Mouse (Mus musculus) kidney, adult 2 months (tissue): ENCODE results near the gene Csnk2a1. TPM values are rescaled to one million over a fixed set of nuclear protein-coding genes. Genes with fewer than 3 reads are reported as not detected.

Source experiments
- DNase-seq: peaks from one replicate; pipeline ENCODE4 v3.0.0; 2021
- H3K27ac ChIP-seq: fragments of 200-500 bp; 2 replicates; pipeline ENCODE4 v1.5.1; 2012; ENCODE audit warnings: low read depth, low read length, control low read depth, inconsistent platforms; ENCODE audit not compliant: insufficient read depth
- H3K27me3 ChIP-seq: fragments of 200-500 bp; replicated peaks from 2 replicates; pipeline ENCODE4 v1.6.1; 2012; ENCODE audit warnings: mild to moderate bottlenecking, moderate library complexity, low read length, inconsistent platforms; ENCODE audit not compliant: control insufficient read depth, insufficient read depth
- H3K36me3 ChIP-seq: fragments of 200-500 bp; 2 replicates; pipeline ENCODE4 v1.6.1; 2012; ENCODE audit warnings: mild to moderate bottlenecking, moderate library complexity, low read length, inconsistent platforms; ENCODE audit not compliant: control insufficient read depth, insufficient read depth
- H3K4me1 ChIP-seq: fragments of 200-500 bp; 2 replicates; pipeline ENCODE4 v1.6.1; 2011; ENCODE audit warnings: low read length; ENCODE audit not compliant: control insufficient read depth, insufficient read depth
- H3K4me3 ChIP-seq: fragments of 200-500 bp; 2 replicates; pipeline ENCODE4 v1.5.1; 2011; ENCODE audit warnings: mild to moderate bottlenecking, low read depth, low read length, control low read depth; ENCODE audit not compliant: insufficient read depth
- CTCF ChIP-seq: fragments of 200-500 bp; conservative IDR thresholded peaks from 2 replicates; pipeline ENCODE4 v1.5.1; 2011; ENCODE audit warnings: low read depth, mild to moderate bottlenecking, control low read depth, low read length, moderate library complexity, mixed read lengths; ENCODE audit not compliant: insufficient read depth, insufficient read length
- POLR2A ChIP-seq: fragments of 200-500 bp; IDR thresholded peaks from one replicate; pipeline ENCODE4 v1.6.1; 2011; ENCODE audit warnings: low read depth, low read length, control low read depth
- WGBS: fragments of 180-500 bp; shearing (Covaris S2); methylation state at CpG from one replicate; pipeline ENCODE4 v1.1.7; 2018; 5-methylcytosine and 5-hydroxymethylcytosine counted together
- polyA plus RNA-seq: library from polyadenylated mRNA; depleted of rRNA; stranded (reverse); fragments of >200 nt; gene quantifications from 2 replicates; pipeline ENCODE4 v1.2.3, GENCODE M21; 2012; rRNA removed

Gene Csnk2a1
- polyA plus RNA-seq: 26.1 and 35.0 TPM in 2 replicates

- H3K36me3 ChIP-seq: no peaks in the 10 kb centered on the region
- WGBS: under 1% methylated on average over 58 of the region's 58 CpGs
- peak; percentile 97 for DNase-seq
- peak within 1 kb of the TSS; percentile 99 for H3K4me3 ChIP-seq
- H3K27me3 ChIP-seq: no peaks in the 10 kb centered on the region
- peaks cover 12% of the 10 kb centered on the region for H3K4me1 ChIP-seq
- peak within 1 kb of the TSS; percentile 100 for H3K27ac ChIP-seq
- TF ChIP-seq POLR2A (peak; percentile 29), CTCF (no peak)
These were observed at the start of gene Csnk2a1 for GRCm38 (mm10) chr2:152226248-152227050. Gene Csnk2a1, plus strand, starts transcription at chr2:152226839.

DNA sequence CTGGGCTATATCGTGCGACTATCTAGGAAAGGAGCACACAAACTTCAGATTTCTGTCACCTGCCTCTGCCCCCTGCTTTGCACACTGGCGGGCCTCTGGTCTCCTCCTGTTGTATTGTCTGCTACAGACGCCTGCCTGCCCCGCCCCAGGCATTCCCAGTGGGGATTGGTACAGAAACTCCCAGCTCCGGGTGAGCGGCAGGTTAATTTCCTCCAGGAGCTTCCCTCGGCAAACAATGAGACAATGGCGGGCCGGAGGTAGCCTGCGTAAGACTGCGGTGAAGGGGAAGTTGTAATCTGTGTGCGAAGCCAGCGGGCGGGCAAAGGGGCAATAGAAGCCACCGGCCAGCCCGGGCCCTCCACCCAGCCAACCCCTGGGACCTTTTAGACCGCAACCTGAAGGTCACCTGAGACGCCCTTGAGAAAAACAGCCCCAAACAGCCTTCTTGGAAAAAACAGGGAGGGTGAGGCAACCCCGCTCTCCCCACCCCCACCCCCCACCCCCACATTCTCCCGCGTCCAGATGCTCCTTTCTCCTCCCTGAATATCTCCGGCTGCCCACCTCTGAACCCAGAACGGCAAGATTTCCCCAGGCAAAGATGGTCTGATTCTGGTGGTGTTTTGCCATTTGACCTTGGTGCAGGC lies 49.4 kb upstream of the Csnk2a1 start:
- H3K4me3 ChIP-seq: no peak overlapping the region

DNA sequence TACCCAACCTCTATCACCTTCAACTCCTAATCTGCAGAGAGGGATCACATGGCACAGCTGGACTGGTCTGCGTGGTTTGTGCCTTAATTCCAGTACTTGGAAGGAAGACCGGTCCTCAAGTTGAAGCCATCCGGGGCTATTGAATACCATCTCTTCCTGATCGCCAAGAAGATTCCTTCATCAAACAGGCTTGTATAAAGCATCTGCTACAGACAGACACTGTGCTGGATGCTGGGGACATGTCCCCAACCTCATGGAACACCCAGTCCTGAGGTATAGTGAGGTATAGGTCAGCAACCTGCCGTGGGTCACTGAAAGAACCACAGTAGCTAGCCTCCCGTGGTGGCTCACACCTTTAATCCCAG lies 48.9 kb upstream of the Csnk2a1 start:
- H3K27me3 ChIP-seq: no peaks in the 10 kb centered on the region

More for the DNA sequence above, 49.4 kb upstream of the Csnk2a1 start:
- Histone ChIP-seq H3K27ac (no peak overlapping the region), H3K4me1 (0 out of 2 replicates have a peak, but pooled peaks cover 4% of the 10 kb centered on the region), H3K36me3 (no peaks in the 10 kb centered on the region), H3K27me3 (no peaks in the 10 kb centered on the region)
- no peak for TF ChIP-seq POLR2A
- no peak for TF ChIP-seq CTCF
- WGBS: 24% methylated on average over 24 of the region's 24 CpGs
- DNase-seq: peak; percentile 82

GRCm38 (mm10) chr2:152178345-152178744 lies 48.3 kb upstream of the Csnk2a1 start:
- Histone ChIP-seq H3K4me3 (no peak overlapping the region), H3K27ac (no peak overlapping the region)
- WGBS: 90% methylated on average over 3 of the region's 3 CpGs

More for the DNA sequence above, 48.9 kb upstream of the Csnk2a1 start:
- H3K27ac ChIP-seq: no peak overlapping the region
- WGBS: 90% methylated on average over 6 of the region's 6 CpGs
- TF ChIP-seq CTCF (no peak), POLR2A (no peak)
- DNase-seq: no peak
- H3K4me3 ChIP-seq: no peak overlapping the region
- no peaks in the 10 kb centered on the region for H3K36me3 ChIP-seq
- H3K4me1 ChIP-seq: 0 out of 2 replicates have a peak, but pooled peaks cover 4% of the 10 kb centered on the region

GRCm38 (mm10) chr2:152179301-152179700 lies 47.3 kb upstream of the Csnk2a1 start:
- H3K27me3 ChIP-seq: no peaks in the 10 kb centered on the region
- no peak for TF ChIP-seq POLR2A
- TF ChIP-seq CTCF: no peak
- no peak for DNase-seq
- no peak overlapping the region for H3K27ac ChIP-seq
- 76% methylated on average over 2 of the region's 2 CpGs for WGBS
- no peaks in the 10 kb centered on the region for H3K36me3 ChIP-seq
- H3K4me1 ChIP-seq: 0 out of 2 replicates have a peak, but pooled peaks cover 4% of the 10 kb centered on the region
- H3K4me3 ChIP-seq: no peak overlapping the region

More at GRCm38 (mm10) chr2:152178345-152178744, 48.3 kb upstream of the Csnk2a1 start:
- Histone ChIP-seq H3K36me3 (no peaks in the 10 kb centered on the region), H3K27me3 (no peaks in the 10 kb centered on the region), H3K4me1 (0 out of 2 replicates have a peak, but pooled peaks cover 4% of the 10 kb centered on the region)
- TF ChIP-seq POLR2A (no peak), CTCF (no peak)
- no peak for DNase-seq

DNA sequence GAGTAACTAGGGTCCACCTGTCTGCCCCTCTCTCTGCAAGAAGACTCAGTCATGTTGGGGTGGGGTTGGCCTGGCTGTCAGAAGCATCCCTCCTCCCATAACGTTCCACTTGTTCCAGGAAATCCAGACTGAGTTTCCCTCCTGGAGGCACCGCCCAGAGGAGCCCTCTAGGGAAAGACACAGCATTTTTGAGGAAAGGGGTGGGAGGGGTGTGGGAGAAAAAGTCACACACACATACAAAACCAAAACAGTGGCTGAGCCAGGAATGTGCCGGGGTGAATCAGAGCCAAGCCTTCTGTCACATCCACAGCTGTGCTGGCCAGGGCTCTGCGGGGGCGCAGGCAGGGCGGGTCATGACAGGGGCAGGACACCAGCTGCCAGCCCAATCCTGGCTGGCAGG lies 46.3 kb upstream of the Csnk2a1 start:
- Histone ChIP-seq H3K27ac (no peak overlapping the region; the same call in 1 of the 2 replicates), H3K27me3 (no peaks in the 10 kb centered on the region), H3K4me1 (0 out of 2 replicates have a peak, but pooled peaks cover 4% of the 10 kb centered on the region), H3K36me3 (no peaks in the 10 kb centered on the region), H3K4me3 (no peak overlapping the region)
- DNase-seq: peak; percentile 92
- WGBS: 19% methylated on average over 6 of the region's 6 CpGs
- TF ChIP-seq CTCF (no peak), POLR2A (no peak)

GRCm38 (mm10) chr2:152187132-152187531 lies 39.5 kb upstream of the Csnk2a1 start:
- Histone ChIP-seq H3K27me3 (no peaks in the 10 kb centered on the region), H3K36me3 (no peaks in the 10 kb centered on the region), H3K4me3 (no peak overlapping the region), H3K4me1 (no peaks in the 10 kb centered on the region), H3K27ac (no peak overlapping the region)
- no peak for DNase-seq
- 83% methylated on average over 5 of the region's 5 CpGs for WGBS
- no peak for TF ChIP-seq POLR2A
- no peak for TF ChIP-seq CTCF
